Mouse (Mus musculus): ENCODE data around the gene Cipc.
A peak's percentile ranks its signal among the peaks of the same experiment; 100 is the strongest.

The Cipc gene

DNA sequence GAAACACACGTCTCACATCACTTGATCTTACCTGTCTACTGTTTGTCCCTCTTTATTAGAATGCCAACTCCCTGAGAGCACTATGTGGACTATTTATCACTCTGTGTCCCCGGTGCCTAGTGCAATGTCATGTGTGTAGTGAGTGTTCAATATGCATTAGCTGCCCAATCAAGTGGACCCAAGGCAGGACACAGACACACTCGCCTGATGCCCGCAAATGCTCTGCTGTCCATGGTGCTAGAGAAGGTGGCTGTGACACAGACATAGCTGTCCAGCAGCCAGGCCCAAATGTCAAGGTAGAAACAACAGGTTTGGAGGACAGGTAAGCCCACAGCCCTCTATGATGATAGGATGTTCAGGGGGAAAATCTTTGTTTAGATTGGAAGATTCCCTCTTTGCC lies 47.3 kb downstream of the Cipc start:
- peak; percentile 40 for DNase-seq

DNA sequence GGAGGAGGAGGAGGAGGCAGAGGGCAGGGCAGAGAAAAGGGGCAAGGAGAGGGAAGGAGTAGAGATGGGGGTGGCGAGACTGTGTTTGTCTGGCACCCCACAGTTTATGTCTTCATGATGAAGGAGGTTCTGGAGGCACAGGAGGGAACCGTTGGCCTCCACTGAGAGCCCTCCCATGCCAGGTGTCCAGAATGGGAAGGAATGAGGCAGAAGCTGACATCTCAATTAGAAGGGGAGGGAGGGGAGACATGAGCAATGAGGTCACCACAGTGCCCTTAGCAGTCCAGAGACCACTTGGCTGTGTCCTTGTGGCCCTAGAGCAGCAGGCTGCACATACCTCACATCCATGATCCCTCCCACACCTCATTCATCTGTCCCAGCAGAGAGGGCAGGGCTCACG lies 47.9 kb downstream of the Cipc start:
- no peak for DNase-seq

DNA sequence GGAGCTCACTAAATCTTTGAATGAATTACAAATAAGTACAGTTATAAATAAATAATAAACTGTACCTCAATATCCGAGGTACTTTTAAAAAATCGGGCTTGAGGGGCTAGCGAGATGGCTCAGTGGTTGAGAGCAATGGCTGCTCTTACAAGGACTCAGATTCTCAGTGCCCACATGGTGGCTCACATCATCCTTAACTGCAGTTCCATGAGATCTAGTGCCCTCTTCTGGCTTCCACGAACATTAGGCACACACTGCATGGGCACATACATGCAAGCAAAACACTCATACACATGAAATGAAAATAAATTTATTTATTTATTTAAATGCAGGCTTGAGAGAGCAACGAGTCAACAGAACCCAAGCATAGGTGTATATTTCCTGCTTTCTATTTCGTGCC lies 49.1 kb downstream of the Cipc start:
- DNase-seq: no peak

DNA sequence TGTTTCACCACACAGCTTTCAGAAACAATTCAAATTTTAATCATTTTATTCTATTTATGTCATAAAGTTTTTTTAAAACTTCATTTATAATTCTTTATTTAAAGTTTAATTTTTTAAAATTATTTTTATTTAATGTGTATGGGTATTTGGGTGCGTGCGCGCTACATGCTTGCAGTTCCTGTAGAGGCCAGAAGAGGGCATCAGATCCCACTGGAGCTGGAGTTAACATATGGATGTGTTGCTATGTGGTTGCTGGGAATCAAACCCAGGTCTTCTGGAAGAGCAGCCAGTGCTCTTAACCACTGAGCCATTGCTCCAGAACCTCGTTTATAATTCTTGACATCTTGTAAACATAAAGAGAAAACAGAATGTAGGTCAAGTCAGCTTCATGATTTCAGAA lies 51.9 kb downstream of the Cipc start:
- DNase-seq: no peak

DNA sequence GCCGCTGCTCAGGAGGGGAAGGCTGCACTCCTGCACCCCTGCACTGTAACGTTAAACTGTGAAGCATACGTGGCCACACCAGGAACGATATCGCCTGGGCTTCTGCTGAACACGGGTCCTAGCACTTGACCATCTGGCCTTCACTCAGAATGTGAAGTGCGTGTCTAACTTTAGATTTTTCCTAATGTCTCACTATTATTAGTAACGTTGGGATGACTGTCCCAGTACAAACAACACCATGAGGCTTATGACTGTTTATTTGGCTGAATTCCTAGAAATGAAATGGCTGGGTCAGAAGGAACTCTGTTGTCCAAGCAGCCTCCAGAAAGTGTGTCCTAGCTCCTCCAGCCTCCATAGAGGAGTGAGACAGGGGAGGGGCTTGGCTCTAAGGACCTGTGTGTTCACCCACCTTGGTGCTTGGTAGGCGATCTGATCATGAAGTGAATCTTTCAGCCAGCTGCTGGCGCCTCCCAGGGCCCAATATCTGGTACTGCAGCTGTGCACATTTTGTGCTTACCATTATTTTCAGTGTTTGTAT lies 52.5 kb downstream of the Cipc start:
- DNase-seq: no peak

DNA sequence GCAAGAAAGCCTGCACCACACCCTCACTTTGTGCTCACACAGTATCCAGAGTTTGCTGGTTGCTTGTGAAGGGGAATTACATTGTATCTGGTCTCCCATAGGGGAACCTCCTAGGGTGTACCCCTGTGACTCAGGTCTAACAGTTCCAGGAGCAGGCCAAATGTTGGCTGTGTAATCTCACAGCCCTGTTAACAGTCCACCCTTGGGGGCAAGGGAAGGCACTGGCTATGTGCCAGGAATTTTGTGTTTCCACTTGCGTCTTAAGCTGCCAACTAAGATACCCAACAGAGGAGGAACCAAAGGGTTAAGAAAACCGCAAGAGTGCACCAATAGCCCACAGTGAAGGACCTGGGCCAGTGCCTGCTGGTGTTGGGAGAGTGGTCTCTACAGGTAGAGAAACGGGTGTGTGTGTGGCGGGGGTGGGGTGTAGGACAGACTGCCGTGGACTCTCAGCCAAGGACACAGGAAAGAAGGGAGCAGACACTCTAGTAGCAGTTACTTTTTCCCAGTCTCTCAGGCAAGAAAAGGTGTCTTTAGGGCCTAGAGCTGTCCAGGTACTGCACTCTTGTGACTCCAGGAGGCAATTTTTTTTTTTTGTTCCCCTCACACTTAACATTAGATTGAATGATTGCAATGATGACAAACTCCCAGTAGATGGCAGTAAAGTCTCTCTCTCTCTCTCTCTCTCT lies 53.5 kb downstream of the Cipc start:
- peak; percentile 81 for DNase-seq

DNA sequence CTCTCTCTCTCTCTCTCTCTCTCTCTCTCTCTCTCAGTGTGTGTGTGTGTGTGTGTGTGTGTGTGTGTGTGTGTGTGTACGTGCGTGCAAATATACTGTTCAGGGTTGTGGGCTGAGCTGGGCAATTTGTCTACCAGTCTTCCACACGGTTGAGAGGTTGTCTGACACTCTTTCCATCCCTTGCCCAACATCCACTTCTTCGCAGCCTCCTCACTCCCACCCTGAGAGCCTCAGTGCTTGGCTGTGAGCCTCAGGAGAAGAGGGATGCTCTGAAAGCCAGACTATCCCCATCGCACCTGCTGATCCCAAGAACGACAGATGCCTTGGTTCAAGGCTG lies 54.0 kb downstream of the Cipc start:
- DNase-seq: no peak

DNA sequence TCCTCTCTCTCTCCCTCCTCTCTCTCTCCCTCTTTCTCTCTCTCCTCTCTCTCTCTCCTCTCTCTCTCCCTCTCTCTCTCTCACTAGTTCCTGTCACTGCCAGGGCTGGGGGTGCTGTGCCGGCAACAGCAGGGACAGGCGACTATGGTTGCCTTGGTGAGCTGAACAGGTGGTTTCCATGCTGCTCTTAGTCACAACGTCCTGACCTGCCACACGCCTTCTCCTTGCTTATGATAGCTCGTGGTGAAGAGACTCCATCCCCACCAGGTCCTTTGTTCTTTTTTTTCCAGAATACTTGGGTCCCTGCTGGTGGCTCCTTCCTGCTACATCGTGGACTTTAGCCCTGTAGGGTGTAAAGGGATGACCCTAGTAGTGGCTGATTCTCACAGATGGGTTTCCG lies 55.4 kb downstream of the Cipc start:
- no peak for DNase-seq

DNA sequence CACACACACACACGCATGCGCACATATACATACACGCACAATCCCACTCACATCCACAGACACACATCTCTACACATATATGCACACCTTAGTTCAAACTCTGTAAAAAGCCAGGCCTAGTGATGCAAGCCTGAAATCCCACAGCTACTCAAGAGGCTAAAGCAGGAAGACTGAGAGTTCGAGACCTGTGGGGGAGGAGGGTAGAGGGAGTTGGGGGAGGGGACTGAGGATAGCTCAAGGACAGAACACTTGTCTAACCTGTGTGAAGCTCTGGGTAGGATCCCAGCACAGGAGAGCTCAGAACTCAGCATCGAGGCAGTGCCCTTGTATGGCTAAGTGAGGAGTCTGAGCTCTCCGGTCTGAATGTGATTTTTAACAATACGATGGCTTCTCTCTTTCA lies 56.0 kb downstream of the Cipc start:
- DNase-seq: no peak

DNA sequence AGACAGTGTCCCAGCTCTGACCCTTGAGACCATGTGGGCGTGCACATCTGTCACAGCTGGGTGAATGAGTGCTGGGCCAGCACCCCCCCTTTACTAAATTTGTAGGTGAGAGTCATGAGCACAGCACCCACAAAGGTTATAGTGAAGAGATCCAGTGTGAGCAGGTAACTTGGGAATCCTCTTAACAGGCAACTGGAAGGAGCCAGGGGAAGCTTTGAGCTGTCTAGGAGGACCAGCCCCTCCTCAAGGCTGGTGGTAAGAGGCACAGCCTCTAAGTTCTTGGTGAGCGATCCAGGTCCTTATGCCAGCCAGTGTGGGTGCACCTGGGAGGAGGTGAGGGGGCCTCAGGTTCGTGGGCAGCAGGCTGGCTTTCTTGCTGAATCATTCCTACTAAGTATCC lies 56.8 kb downstream of the Cipc start:
- DNase-seq: no peak

DNA sequence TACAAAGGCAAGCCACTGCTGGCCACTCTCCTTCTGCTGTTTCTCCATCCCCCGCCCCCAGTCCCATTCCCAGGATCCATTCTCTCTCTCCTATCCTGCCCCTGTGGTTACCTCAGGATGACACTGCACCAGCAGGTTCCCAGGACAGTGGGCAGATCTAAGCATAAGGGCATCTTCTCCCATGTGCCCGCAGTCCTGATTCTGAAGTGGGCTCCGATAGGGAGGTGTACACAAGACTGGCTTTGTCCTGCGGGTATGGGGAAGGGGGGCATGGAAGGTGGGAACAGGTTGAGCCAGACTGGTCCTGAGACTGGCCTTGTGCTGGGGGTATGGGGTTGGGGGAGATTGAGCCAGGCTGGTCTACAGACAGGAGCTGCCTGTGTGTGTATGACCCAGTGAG lies 57.8 kb downstream of the Cipc start:
- no peak for DNase-seq
